Mouse (Mus musculus) lung, postnatal 10 days (tissue): ENCODE data around the gene Pink1.
A peak's percentile ranks its signal among the peaks of the same experiment; 100 is the strongest.

Source experiments
- DNase-seq: peaks from one replicate; pipeline ENCODE4 v3.0.0; 2021

Gene Pink1

DNA sequence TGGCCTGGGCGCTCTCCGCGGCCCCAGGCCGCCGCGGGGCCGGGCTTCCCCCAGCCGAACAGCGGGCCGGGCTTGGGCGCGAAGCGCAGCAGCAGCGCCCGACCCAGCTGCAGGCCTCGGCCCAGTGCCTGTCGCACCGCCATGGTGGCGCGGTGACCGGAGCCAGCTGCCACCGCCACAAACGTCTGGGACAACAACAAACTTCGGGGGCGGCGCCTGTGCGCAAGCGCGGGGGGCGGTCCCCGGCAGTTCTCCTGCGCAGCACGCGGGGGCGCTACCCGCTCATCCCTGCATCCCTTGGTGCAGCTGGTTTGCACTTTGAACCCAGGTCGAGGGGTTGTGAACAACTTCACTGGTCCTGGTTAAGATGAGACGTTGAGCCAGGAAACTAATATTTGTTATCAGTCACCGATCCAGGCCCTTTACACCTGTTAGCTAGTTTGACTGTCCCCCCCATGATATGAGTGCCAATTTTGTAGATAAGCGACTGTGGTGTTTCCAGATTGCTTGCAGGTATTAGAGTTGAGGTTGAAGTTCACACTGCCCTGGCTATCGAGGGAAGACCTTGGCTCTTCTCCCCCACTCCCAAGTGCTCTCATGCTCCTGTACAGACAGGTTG lies at the start of gene Pink1:
Gene Pink1 (minus strand): TSS at position 231 of the 619 bp plus-strand sequence.
- peak; percentile 96 for DNase-seq

DNA sequence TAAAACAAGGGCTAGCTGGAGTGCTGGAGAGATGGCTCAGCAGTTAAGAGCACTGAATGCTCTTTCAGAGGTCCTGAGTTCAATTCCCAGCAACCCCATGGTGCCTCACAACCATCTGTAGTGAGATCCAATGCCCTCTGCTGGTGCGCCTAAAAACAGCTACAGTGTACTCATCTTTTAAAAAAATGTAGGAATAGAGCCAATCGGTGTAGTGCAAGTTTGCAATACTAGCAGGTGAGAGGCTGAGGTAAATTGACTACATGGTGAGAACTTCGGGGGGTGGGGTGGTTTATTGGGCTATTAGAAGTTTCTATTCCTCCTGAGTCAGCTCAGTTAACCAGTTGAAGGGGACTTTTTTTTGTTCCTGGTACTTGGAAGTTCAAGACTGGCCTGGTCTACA lies 49.0 kb upstream of the Pink1 start:
- no peak for DNase-seq

DNA sequence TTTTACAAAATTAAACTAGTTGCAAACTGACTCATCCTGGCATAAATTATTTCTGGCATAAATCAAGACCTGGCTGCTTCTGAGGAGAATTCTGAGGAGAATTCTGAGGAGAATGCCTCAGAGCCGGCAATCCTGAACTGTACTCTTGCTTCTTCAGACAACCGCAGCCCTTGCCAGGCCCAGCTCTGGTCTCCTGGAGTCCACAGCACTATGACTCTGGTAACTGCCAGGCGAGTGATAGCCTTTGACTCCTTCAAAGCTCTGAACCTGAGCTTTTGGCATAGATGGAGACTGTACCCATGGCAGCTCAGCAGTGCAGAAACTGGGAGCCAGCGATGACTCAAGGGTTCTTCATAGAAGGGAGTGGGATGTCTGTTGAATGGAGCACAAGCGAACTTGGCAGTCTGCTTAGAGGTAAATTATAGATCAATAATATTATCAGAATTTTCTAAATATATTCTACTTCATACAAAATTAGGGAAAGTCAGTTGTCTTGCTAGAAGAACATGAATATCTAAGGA lies 44.9 kb upstream of the Pink1 start:
- no peak for DNase-seq

DNA sequence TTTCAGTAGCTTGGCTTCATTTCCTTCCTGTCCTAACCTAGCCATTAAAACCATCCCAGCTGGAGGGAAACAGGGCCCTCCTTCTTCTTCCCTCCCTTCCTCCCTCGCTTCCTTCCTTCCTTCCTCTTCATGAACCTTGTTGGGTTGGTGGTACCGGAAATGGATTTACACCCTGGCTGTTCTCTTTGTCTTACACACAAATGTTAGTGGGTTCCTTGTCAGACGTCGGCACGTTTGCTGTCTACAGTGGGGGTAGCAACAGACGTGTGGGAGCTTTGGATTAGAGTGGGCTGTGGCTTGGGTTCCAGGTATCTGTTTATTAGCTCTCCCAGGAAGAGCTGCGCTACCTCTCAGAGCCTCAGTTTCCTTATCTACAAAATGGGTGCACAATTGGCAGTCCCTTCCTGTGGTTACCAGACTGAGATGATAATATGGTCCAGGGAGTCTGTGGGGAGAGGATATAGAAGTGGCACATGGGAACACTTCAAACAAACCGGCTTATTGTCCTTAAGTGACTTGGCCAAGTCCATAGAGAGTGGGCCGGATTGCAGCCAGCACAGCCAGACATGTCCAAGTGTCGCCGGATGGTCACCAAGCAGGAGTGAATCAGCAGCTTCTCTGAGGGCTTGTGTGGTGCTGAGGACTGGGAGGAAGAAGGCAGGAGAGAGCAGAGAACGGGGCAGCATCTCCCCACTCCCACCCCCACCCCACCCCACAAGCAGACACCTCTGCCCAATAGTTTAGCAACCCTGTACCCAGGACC lies 42.6 kb upstream of the Pink1 start:
- peak; percentile 37 for DNase-seq

DNA sequence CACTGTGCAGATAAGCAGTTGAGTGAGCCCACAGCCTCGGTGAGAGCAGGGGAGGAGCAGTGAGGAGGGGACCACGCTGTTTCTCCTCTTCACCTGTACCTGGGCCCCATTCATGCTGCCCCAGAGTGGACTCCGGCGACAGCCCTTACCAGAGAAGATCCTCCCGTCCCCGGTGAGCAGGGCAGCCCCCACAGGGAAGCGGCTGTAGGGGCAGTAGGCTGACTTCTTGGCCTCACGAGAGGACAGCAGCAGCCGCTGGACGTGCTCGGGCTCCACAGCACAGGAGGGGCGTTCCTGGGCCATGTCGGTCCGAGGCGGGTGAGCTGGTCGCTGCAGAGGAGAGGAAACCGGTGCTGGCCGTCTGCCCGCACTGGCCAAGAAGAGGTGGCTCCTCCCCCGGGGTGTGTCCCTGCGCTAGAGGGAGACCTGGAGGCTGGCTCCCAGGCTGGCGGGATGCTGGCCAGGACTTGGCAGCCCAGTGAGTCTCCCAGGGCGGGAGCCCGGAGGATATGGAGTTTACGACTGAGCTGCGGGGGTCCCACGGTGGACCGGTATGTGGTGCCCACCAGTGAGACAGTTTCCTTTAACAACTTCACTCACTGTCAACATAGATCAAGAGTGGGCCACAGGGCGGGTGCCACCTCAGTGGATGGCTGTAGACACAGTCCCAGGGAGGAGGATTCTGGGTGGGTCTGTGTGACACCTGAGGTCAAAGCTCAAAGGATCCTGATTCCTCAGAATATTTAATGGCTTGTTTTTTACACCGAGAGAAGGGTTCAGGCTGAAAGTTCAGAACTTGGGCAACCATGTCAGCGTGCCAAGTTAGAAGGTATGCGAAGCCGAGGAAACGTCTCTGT lies 41.8 kb upstream of the Pink1 start, which contains the start of gene Cda:
Gene Cda (minus strand): TSS at position 352 of the 857 bp plus-strand sequence.
- peak; percentile 94 for DNase-seq

DNA sequence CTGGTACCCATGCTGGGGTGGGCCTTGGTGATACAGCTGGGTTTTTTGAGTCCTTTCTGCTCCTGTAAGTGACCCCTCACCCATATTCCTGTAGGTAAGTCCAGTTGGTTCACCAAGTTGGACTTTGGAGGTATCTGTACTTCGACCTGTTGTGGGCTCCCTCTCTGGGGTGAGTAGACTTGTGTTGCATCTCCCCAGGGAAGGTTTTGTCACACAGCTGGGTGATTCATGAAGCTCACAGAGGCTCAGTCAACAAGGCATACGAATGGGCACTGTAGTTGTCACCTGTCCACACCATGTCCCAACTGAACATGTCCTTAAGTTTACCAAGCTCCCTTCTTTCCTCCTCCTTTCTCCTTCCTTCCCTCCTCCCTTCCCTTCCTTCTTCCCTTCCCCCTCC lies 40.5 kb upstream of the Pink1 start:
- no peak for DNase-seq

DNA sequence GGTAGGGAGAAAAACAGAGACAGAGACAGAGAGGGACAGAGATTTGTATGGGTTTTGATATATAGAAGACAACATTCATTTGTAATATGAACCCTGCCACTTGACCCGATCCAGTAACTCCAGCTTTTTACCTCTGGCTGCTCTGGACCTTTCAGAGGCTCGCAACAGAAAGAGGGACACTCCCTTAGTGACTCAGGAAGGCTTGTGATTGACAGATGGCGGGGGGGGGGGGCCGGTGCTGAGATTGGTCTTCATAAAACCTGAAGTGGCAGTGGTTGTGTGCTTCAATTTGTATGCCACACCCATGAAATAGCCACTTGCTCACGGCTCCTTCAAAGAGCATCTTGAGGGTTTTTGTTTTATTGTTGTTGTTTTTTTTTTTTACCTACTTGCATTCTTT lies 37.4 kb upstream of the Pink1 start:
- DNase-seq = no peak

DNA sequence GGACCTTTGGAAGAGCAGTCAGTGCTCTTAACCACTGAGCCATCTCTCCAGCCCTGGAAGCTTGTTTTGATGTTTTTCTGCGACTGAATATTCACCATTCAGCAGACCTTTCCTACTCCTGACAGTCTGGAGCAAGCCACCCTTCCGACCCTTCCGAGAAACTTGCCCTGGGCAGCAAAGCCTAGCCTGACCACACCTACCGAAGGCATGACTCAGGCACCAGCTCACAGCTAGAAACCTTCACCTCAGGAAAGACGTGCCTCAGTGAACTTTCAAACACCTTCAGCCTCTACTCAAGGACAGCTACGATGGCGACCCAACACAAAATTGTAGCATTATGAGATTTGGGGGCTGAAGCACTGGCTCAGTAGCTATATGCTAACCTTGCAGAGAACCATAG lies 36.8 kb upstream of the Pink1 start:
- DNase-seq = no peak

DNA sequence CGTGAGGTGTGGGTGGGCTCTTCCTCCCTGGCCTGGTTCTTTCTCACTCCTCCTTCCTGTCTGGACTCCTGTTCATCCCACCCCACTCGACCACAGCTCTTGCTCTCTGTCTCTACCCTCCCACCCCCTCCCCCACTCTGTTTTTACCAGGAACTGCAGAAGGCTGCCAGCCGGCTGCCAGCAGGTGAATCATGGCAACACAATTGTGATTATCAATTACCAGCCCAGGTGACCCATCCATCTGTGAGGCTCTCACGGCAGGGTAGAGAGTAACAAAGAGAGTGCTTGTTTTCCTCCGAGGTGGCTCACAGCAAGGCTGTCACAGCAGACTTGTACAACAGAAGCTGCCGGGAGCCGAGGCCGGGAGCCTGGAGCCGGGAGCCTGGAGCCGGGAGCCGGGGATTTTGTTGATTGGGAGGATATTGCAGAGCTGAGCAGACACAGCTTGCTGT lies 35.3 kb upstream of the Pink1 start:
- DNase-seq = no peak

DNA sequence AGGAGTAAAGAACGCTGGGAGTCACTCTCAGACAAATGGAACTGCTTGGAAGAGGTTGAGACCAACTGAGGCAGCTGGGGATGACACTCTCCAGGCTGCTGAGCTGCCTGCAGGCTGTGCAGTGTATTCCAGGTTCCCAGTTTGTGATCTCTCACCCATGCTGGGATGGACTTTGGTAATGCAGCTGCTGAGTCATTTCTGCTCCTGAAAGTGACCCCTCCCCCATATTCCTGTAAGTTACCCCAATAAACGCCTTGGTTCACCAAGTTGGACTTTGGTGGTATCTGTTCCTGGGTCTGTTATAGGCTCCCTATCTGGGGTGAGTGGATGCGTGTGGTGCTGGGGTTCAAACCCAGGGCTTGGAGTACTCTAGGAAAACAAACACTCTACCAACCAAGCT lies 32.1 kb upstream of the Pink1 start:
- DNase-seq = no peak

DNA sequence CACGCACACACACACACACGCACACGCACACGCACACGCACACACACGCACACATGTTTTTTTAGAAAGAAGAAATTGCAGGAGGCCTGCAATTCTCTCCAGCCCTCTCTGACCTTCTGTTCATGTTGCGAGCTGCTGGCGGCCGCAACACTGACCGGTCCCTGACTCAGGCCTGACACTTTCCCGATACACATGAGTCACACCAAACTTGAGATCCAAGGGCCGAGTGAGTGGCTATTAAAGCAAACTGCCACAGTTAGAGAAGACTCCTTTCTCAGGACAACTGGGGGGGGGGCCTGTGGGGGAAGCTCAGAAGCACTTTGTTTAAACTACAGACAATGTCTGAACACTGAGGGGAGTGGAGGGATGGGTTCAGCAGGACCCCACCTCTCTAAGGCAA lies 30.4 kb upstream of the Pink1 start:
- no peak for DNase-seq

DNA sequence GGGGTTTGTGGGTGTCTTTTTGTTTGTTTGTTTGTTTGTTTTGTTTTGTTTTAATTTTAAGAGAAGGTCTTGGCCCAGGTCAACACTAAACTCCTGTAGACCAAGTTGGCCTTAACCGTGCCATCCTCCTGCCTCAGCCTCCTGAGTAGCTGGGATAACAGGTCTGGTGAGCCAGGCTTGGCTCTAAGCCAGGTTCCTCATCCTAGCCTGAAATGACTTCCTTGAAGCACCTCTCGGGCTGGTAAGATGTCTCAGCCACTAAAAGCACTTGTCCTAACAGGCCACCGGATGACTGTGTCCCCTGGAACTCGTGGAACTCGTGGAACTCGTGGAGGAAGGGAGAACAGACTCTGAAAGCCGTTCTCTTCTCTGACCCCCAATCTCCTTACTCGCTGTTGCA lies 30.0 kb upstream of the Pink1 start:
- no peak for DNase-seq

DNA sequence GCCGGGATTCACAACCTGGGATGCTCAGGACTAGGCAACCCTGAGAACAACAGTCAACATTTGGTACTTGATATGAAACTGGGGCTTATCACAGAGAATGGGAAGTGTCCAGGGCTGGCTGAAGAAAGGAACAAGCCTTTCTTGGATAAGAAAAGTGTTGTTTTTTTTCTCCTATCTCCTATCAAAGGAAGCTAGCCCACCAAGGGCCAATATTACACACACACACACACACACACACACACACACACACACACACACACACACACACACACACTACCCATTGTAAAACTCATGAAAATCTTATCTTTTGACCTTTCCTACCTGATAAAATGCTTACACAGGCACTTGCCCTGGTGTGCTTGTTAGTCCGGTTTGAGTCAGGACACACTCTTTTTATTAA lies 29.4 kb upstream of the Pink1 start:
- no peak for DNase-seq

DNA sequence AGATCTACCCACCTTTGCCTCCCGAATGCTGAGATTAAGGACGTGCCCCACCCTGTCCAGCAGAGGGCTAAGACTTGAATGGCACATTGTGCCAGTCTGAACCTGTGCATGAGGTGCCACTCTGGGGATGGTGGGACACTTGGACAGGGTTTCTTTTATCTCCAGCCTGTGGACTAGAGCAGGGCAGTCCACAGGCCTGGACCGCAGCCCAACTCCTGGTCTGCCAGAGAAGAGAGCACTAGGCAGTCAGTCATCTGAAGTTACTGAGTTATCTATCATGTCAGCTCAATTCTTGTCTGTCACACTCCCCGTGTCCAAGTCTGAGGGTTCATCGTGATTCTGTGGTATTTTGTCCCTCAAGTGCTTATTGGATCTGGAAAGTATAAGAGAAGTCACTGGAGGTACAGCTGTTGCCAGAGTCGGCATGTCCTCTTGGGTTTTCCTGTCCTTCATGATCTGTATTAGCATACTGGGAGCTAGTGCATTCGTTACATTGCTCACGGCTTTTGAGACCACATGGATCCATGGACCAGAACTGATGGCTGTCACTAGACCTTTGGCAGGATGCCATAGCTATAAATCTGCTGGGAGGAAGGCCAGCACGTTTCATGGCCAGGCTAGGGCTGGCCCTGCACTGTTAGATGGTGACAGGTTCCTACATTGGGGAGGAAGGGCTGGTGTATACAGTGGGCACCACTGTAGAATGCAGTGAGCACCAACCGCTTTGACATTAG lies 27.5 kb upstream of the Pink1 start:
- no peak for DNase-seq

DNA sequence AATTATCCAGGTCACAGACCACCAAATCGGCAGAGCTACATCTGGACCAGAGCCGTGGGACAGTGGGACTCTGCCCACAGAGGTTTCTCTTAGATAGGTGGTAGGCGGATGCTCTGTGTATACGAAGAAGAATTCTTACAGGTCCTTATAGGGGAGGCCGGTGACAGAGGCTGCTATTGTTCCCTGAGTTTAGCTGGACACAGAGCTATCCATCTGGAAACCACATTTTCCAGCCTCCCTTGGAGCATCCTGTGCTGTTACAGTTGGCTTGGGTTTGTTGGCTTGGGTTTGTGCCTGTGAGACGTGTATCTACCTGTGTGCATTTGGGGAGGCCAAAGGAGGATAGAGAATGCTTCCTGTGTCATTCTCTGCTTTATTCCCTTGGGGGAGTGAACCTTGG lies 26.6 kb upstream of the Pink1 start:
- no peak for DNase-seq

DNA sequence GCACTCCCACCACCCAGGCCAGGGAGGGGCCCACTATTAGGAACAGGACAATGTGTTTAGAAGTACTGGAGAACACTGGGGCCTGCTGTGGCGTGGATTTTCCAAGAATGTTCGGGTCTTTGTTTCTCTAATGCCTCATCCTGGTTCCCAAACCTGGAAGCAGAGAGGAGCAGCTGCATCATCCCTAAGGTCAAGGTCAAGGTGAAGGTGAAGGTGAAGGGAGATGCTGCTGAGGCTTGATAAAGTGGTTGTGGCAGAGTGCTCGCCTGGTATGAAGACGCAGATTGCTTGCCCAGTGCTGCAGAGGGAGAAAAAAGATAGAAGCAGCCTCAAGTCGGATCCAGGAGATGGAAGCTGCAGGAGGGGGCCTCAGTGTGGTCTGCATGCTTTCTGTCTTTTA lies 25.7 kb upstream of the Pink1 start:
- DNase-seq = no peak

DNA sequence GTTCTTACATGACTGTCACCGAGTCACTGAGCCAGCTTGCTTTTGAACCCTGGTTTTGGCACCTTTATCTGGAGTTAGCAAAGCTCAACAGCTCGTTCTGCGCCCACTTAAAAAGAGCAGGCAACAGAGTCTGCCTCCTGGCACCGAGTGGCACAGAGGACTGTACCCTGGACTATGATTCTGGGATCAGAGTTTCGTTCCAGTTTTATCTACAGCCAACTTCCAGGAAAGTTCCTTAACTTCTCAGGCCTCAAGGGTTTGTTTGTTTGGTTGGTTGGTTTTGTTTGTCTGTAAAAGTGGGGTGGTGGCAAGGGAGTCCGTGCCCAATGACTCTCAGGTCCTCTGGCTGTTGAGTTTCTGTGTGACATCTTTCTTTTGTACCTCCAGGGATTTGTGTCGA lies 22.6 kb upstream of the Pink1 start:
- no peak for DNase-seq

DNA sequence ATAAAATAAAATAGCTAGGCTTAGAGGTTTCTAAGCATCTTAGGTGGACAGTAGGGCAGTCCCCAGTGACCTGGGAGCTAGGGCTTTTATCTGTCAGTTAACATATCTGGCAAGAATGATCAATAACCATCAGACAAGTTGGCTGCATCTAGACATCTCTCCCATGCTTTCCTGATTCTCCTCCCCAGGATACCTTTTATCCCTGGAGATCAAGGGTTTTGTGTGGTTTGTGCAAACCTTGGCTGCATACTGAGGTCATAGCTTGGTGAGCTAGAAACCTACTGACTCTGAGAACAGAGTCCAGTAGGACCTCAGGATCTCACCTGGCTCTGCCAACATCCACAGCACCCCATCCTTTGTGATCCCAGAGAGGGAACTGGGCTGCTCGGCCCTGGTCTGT lies 21.2 kb upstream of the Pink1 start:
- no peak for DNase-seq

DNA sequence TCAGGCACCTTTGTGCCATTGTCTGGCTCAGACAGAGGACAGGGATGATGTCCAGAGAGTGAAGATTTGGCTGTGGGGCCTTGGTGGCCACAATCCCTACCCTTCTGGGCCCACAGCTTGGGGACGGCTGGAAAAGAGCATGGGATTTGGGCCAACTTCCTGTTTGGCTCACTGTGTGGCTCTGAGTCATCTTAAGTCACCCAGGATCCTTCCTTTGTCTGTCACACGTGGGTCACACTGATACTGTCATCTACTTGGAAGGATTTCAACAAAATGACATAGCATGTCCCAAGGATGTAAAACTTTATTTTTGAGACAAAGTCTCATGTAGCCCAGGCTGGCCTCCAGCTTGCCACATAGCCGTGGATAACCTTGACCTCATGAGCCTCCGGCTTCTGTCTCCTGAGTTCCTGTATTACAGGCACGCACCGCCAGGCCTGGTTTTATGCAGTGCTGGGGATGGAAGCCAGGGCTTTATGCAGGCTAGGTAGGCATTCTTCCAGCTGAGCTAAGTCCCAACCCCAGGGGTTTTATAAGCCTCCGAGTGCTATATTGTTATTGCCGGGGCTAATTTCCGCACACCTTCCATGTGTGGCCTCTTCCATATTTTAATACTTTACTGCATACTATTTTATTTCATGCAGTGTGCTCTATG lies 18.9 kb upstream of the Pink1 start:
- DNase-seq = peak; percentile 67

DNA sequence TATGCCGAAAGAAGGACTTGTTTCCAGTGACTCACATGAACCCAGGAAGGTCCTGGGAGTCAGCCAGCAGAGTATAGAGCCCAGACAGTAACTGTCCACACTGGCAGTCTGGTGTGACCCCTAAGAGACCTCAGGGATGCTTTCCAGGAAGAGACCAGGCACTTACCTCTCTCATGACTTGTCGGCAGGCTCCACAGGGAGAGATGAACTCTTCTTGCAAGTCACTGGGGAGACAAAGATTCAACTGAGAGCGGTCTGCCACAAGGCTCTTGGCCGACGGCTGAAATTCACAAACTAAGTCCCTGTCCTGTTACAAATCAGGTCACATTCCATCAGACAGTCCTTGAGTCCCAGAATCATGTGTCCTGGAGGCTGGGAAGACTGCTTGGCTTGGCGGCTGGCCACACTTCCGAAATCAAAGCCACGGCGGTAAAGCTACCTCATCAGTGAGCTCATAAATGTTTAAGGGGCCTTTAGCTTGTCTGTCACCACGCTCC lies 17.3 kb upstream of the Pink1 start:
- no peak for DNase-seq

DNA sequence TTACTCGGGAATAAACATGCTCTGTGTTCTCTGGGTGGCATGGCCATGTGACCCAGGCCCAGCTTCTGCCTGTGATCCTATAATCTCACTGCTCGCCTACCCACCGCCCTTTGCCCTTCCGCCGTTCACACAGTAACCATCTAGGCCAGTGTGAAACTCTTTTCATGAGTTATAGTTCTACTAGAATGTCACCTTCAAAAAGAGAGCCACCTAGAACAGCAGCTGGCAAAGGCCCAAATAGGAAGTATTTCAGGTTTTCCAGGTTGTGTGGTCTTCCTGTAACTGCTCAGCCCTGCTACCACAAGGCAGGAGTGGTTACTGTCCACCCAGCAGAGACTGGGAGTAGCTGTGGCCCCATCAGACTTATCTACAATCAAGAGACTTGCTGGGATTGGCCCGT lies 16.7 kb upstream of the Pink1 start:
- DNase-seq = no peak

DNA sequence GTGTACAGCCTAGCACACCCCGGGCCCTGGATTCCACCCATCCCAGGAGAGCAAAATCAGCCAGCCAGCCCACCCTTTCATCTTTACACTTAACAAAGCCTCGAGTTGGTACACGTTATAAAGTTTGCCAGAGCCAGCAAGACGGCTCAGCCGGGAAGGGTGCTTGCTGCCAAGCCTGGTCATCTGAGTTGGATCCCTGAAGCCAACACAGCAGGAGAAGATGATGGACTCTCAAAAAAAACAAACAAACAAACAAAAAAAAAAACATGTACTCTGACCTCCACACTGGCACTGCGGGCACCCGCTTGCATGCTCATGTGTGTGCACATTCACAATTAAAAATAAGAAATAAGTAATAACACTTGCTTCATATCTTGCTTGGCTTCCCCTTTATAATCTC lies 15.9 kb upstream of the Pink1 start:
- DNase-seq = no peak
